Mouse (Mus musculus) E14TG2a.4 (cell line): Measurements from ENCODE around the gene Zfr.
"Not testable (repeated sequence)": the region's sequence is repeated elsewhere in the genome, so short reads cannot be mapped to it uniquely, and the experiment has no call there.

Source experiments
- H3K27me3 ChIP-seq: 2 replicates; pipeline ENCODE4 v1.6.1; 2014; ENCODE audit warnings: low read length, control low read depth; ENCODE audit not compliant: insufficient read depth
- H3K36me3 ChIP-seq: 2 replicates; pipeline ENCODE4 v1.6.1; 2014; ENCODE audit warnings: low read length, control low read depth; ENCODE audit not compliant: insufficient read depth
- H3K4me1 ChIP-seq: replicated peaks from 2 replicates; pipeline ENCODE4 v1.6.1; 2014; ENCODE audit warnings: low read depth, low read length, control low read depth
- H3K4me3 ChIP-seq: replicated peaks from 2 replicates; pipeline ENCODE4 v1.5.1; 2014; ENCODE audit warnings: mild to moderate bottlenecking, low read length
- H3K9me3 ChIP-seq: 2 replicates; pipeline ENCODE4 v1.6.1; 2014; ENCODE audit warnings: low read length, control low read depth
- CTCF ChIP-seq: conservative IDR thresholded peaks from 2 replicates; pipeline ENCODE4 v1.5.1; 2014; ENCODE audit warnings: low read length
- NANOG ChIP-seq: IDR thresholded peaks from 2 replicates; pipeline ENCODE4 v1.6.1; 2014; ENCODE audit warnings: borderline replicate concordance, low read length, mixed read lengths
- POU5F1 ChIP-seq: IDR thresholded peaks from 2 replicates; pipeline ENCODE4 v1.6.1; 2014; ENCODE audit warnings: low read length, borderline replicate concordance

The Zfr gene

GRCm38 (mm10) chr15:12212266-12212665 lies 94.6 kb downstream of the Zfr start:
- Histone ChIP-seq H3K27me3 (no peaks in the 10 kb centered on the region), H3K4me1 (peaks cover 100% of the 10 kb centered on the region), H3K36me3 (peaks cover 38% of the 10 kb centered on the region), H3K4me3 (no peak overlapping the region), H3K9me3 (no peaks in the 10 kb centered on the region)
- TF ChIP-seq POU5F1 = no peak
- no peak for TF ChIP-seq NANOG
- no peak for TF ChIP-seq CTCF

GRCm38 (mm10) chr15:12214531-12215414 lies 97.1 kb downstream of the Zfr start:
- Histone ChIP-seq H3K4me3 (no peak overlapping the region), H3K36me3 (peaks cover 35% of the 10 kb centered on the region), H3K27me3 (no peaks in the 10 kb centered on the region), H3K4me1 (peaks cover 99% of the 10 kb centered on the region), H3K9me3 (no peaks in the 10 kb centered on the region)
- TF ChIP-seq POU5F1 = no peak
- TF ChIP-seq CTCF = no peak
- no peak for TF ChIP-seq NANOG

- Histone ChIP-seq H3K9me3 (no peaks in the 10 kb centered on the region), H3K27me3 (no peaks in the 10 kb centered on the region), H3K4me3 (no peak overlapping the region), H3K36me3 (peaks cover 41% of the 10 kb centered on the region), H3K4me1 (peaks cover 99% of the 10 kb centered on the region)
- TF ChIP-seq NANOG = no peak
- no peak for TF ChIP-seq POU5F1
- TF ChIP-seq CTCF = no peak
Measured at GRCm38 (mm10) chr15:12215415-12215718, 97.7 kb downstream of the Zfr start.

DNA sequence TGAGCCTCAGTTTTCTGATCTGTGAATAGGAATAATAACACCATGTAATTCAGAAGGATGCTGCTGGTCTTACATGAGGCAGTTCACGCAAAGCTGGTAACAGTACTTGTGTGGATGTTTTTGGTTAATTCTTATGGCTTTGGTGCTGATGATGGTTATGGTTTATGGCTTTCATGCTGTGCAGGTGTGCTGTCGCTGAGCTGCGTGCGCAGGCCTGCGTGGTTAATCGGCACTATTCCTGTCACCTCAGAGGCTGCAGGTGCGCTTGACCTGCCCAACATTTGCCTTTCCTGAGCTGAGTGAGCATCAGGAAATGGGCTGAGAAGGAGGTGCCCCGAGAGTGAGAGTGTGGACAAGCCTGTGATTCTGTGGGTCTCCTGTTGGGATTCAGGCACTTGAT lies 98.5 kb downstream of the Zfr start:
- peaks cover 44% of the 10 kb centered on the region for H3K36me3 ChIP-seq
- H3K9me3 ChIP-seq = no peaks in the 10 kb centered on the region
- no peak overlapping the region for H3K4me3 ChIP-seq

GRCm38 (mm10) chr15:12216798-12217197 lies 99.2 kb downstream of the Zfr start:
- peaks cover 41% of the 10 kb centered on the region for H3K36me3 ChIP-seq
- H3K4me1 ChIP-seq = peaks cover 99% of the 10 kb centered on the region
- TF ChIP-seq NANOG (no peak), CTCF (no peak), POU5F1 (no peak)
- H3K27me3 ChIP-seq = no peaks in the 10 kb centered on the region
- peak overlapping the region; percentile 5; the same call in 1 of the 2 replicates for H3K4me3 ChIP-seq
- no peaks in the 10 kb centered on the region for H3K9me3 ChIP-seq

More for the DNA sequence above, 98.5 kb downstream of the Zfr start:
- TF ChIP-seq POU5F1 (no peak), NANOG (no peak), CTCF (no peak)
- Histone ChIP-seq H3K4me1 (peaks cover 99% of the 10 kb centered on the region), H3K27me3 (no peaks in the 10 kb centered on the region)

DNA sequence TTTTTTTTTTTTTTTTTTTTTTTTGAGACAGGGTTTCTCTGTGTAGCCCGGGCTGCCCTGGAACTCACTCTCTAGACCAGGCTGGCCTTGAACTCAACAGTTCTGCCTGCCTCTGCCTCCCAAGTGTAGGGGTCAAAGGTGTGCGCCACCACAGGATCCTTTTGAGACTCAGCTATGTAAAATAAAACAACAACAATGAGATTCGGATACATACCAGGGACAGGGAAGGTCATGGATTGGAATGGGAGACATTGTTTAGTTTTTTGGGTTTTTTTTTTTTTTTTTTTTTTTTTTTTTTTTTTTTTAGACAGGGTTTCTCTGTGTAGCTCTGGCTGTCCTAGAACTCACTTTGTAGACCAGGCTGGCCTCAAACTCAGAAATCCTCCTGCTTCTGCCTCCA lies 99.7 kb downstream of the Zfr start:
- H3K4me3 ChIP-seq = 0 out of 2 replicates have a peak overlapping the region, but pooled peaks have one; percentile 3
- peaks cover 99% of the 10 kb centered on the region for H3K4me1 ChIP-seq
- not testable (repeated sequence) for H3K9me3 ChIP-seq, H3K27me3 ChIP-seq
- H3K36me3 ChIP-seq = peaks cover 38% of the 10 kb centered on the region

- TF ChIP-seq NANOG (peak; percentile 41; the same call in 1 of the 2 replicates), CTCF (no peak), POU5F1 (no peak)
- Histone ChIP-seq H3K4me1 (peaks cover 99% of the 10 kb centered on the region), H3K9me3 (no peaks in the 10 kb centered on the region), H3K4me3 (0 out of 2 replicates have a peak overlapping the region, but pooled peaks have one; percentile 3), H3K36me3 (peaks cover 37% of the 10 kb centered on the region), H3K27me3 (no peaks in the 10 kb centered on the region)
Measured at GRCm38 (mm10) chr15:12217849-12218248, 100.2 kb downstream of the Zfr start.

- Histone ChIP-seq H3K9me3 (no peaks in the 10 kb centered on the region), H3K4me3 (no peak overlapping the region), H3K36me3 (peaks cover 37% of the 10 kb centered on the region), H3K27me3 (no peaks in the 10 kb centered on the region), H3K4me1 (peaks cover 96% of the 10 kb centered on the region)
- TF ChIP-seq CTCF (no peak), POU5F1 (no peak), NANOG (no peak)
Measured at GRCm38 (mm10) chr15:12218583-12219382, 101.2 kb downstream of the Zfr start.
